Mouse (Mus musculus) spleen, postnatal 4 days (tissue): Measurements from ENCODE around the gene Klri2.
"Not testable (repeated sequence)": the region's sequence is repeated elsewhere in the genome, so short reads cannot be mapped to it uniquely, and the experiment has no call there.

ENCODE experiments used
- DNase-seq, 2 experiments: peaks; one replicate each; pipeline ENCODE4 v3.0.0; 2022; ENCODE audit warnings: low spot score in 2 of 2

The Klri2 gene

GRCm38 (mm10) chr6:129740069-129740721 lies at the start of gene Klri2:
Gene Klri2 (minus strand): TSS chr6:129740484.
- DNase-seq: no peak

- DNase-seq: not testable (repeated sequence)
Measured at GRCm38 (mm10) chr6:129784170-129784569, 43.9 kb upstream of the Klri2 start, which contains the start of gene Gm156. Gene Gm156 (minus strand): TSS chr6:129784270.

GRCm38 (mm10) chr6:129747654-129748032 lies 7.4 kb upstream of the Klri2 start:
- no peak for DNase-seq

- no peak for DNase-seq
Measured at GRCm38 (mm10) chr6:129747016-129747653, 6.9 kb upstream of the Klri2 start.

GRCm38 (mm10) chr6:129746151-129746550 lies 5.9 kb upstream of the Klri2 start:
- DNase-seq: no peak

GRCm38 (mm10) chr6:129736414-129736813 lies 3.9 kb downstream of the Klri2 start:
- DNase-seq: no peak

GRCm38 (mm10) chr6:129727237-129727636 lies 13.0 kb downstream of the Klri2 start:
- no peak for DNase-seq

- DNase-seq: no peak
Measured at GRCm38 (mm10) chr6:129721390-129721789, 18.9 kb downstream of the Klri2 start.

- no peak for DNase-seq
Measured at GRCm38 (mm10) chr6:129720487-129720886, 19.8 kb downstream of the Klri2 start.

- DNase-seq: no peak
Measured at GRCm38 (mm10) chr6:129717032-129717431, 23.3 kb downstream of the Klri2 start, which contains the start of gene Klri1. Gene Klri1 (minus strand): TSS chr6:129717132.

GRCm38 (mm10) chr6:129713566-129713965 lies 26.7 kb downstream of the Klri2 start:
- no peak for DNase-seq

- not testable (repeated sequence) for DNase-seq
Measured at GRCm38 (mm10) chr6:129691436-129691835, 48.8 kb downstream of the Klri2 start.

GRCm38 (mm10) chr6:129680379-129680778 lies 59.9 kb downstream of the Klri2 start:
- DNase-seq: no peak
